Mouse (Mus musculus): ENCODE results near the gene Actl7a. TPM values are rescaled to one million over a fixed set of nuclear protein-coding genes. Genes with fewer than 3 reads are reported as not detected.

Gene Actl7a
- polyA plus RNA-seq (2015; fragmentation: Nextera tagmentation; extraction: Ambion mirVana) = not detected in 2 replicates

DNA sequence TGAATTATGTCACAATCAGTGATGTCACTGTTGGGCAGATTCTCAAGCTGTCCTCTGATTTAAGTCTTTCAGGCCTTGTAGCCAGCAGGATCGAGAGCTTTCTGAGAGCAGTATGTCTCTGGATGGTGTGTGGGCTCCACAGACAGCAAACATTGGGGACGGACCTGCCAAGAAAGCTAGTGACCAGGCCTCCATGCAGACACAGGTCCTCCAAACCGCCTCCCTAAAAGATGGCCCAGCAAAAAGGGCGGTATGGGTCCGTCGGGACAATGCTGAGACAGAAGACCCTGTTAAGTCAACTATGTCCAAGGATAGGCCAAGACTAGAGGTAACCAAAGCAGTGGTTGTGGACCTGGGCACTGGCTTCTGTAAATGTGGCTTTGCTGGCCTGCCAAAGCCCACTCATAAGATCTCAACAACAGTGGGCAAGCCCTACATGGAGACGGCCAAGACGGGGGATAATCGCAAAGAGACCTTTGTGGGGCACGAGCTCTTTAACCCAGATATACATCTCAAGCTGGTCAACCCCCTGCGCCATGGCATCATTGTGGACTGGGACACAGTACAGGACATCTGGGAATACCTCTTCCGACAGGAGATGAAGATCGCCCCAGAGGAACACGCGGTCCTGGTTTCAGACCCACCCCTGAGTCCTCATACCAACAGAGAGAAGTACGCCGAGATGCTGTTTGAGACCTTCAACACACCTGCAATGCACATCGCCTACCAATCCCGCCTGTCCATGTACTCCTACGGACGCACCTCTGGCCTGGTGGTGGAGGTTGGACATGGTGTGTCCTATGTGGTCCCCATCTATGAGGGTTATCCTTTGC, at the start of gene Actl7a:
TSS of gene Actl7a (plus strand) at position 51 of the 833 bp plus-strand sequence.
- Histone ChIP-seq H3K27me3 (replicated peaks) (no peaks in the 10 kb centered on the region), H3K4me2 (replicated peaks) (no peak within 1 kb of the TSS), H3K36me3 (peaks cover 3% of the 10 kb centered on the region; the same call in 1 of the 2 replicates), H3K9ac (no peak within 1 kb of the TSS), H3K4me1 (replicated peaks) (no peaks in the 10 kb centered on the region), H3K27ac (no peak within 1 kb of the TSS), H3K9me3 (no peaks in the 10 kb centered on the region), H3K4me3 (replicated peaks) (no peak within 1 kb of the TSS)
- 96% methylated on average over 21 of the region's 21 CpGs for WGBS
- ATAC-seq = no peak

GRCm38 (mm10) chr4:56696401-56696800, 46.8 kb upstream of the Actl7a start:
- Histone ChIP-seq H3K4me3 (replicated peaks) (no peak overlapping the region), H3K27ac (no peak overlapping the region), H3K4me2 (replicated peaks) (no peak overlapping the region), H3K4me1 (replicated peaks) (no peaks in the 10 kb centered on the region), H3K27me3 (replicated peaks) (no peaks in the 10 kb centered on the region; the same call in 1 of the 2 replicates), H3K9ac (no peak overlapping the region), H3K36me3 (no peaks in the 10 kb centered on the region), H3K9me3 (no peaks in the 10 kb centered on the region)
- ATAC-seq = no peak
- WGBS = 79% methylated on average over 7 of the region's 7 CpGs

GRCm38 (mm10) chr4:56698671-56699070, 44.5 kb upstream of the Actl7a start:
- no peak overlapping the region for H3K27ac ChIP-seq
- H3K4me1 ChIP-seq (replicated peaks) = no peaks in the 10 kb centered on the region
- H3K4me3 ChIP-seq (replicated peaks) = no peak overlapping the region
- no peaks in the 10 kb centered on the region; the same call in 1 of the 2 replicates for H3K27me3 ChIP-seq (replicated peaks)
- 37% methylated on average over 5 of the region's 5 CpGs for WGBS
- H3K4me2 ChIP-seq (replicated peaks) = no peak overlapping the region
- H3K9me3 ChIP-seq = no peaks in the 10 kb centered on the region
- no peaks in the 10 kb centered on the region for H3K36me3 ChIP-seq
- H3K9ac ChIP-seq = no peak overlapping the region
- no peak for ATAC-seq

GRCm38 (mm10) chr4:56702234-56702633, 41.0 kb upstream of the Actl7a start:
- Histone ChIP-seq H3K9me3 (no peaks in the 10 kb centered on the region), H3K9ac (no peak overlapping the region), H3K4me3 (replicated peaks) (no peak overlapping the region), H3K36me3 (no peaks in the 10 kb centered on the region), H3K4me2 (replicated peaks) (no peak overlapping the region), H3K4me1 (replicated peaks) (no peaks in the 10 kb centered on the region), H3K27ac (no peak overlapping the region), H3K27me3 (replicated peaks) (no peaks in the 10 kb centered on the region; the same call in 1 of the 2 replicates)
- WGBS = 39% methylated on average over 10 of the region's 10 CpGs
- ATAC-seq = no peak

DNA sequence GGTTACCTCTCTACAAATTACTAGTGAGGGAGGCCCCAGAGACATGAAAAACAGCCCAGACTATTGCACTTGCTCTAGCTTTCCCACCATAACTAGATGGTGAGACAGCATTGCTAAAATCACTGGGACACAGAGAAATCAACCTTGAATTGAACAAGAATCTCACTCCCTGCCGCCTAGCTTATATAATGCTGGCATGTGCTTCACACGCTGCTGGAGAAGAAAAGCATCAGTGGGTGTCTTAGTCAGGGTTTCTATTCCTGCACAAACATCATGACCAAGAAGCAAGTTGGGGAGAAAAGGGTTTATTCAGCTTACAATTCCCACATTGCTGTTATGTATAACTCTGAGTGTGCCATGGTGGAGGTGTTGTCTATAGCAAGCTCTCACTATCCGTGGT, 30.1 kb upstream of the Actl7a start:
- no peak for ATAC-seq
- Histone ChIP-seq H3K9me3 (no peaks in the 10 kb centered on the region), H3K36me3 (no peaks in the 10 kb centered on the region), H3K9ac (no peak overlapping the region), H3K4me3 (replicated peaks) (no peak overlapping the region), H3K27ac (no peak overlapping the region), H3K27me3 (replicated peaks) (no peaks in the 10 kb centered on the region), H3K4me2 (replicated peaks) (no peak overlapping the region), H3K4me1 (replicated peaks) (no peaks in the 10 kb centered on the region)
- WGBS = 86% methylated on average over 3 of the region's 3 CpGs

DNA sequence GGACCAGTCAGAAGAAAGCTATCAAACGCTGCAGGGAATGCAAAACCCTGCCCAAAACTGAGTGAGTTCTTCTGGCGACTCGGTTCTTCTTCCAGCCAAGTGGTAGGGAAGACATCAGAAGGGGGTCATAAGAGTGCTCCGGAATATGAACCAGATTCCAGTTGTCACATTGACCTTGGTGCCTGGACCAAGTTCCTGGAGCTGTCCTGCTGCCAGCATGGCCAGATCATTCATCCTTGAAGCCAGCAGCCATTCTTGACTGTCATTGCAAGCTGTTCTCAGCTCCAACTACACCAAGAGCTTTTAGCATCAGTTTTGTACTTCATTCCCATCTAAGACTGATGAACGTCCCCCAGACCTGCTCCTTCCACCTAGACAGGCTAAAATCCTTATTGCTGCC, 26.4 kb upstream of the Actl7a start:
- Histone ChIP-seq H3K27ac (no peak overlapping the region), H3K9ac (no peak overlapping the region), H3K36me3 (no peaks in the 10 kb centered on the region), H3K9me3 (no peaks in the 10 kb centered on the region), H3K4me2 (replicated peaks) (no peak overlapping the region), H3K4me1 (replicated peaks) (no peaks in the 10 kb centered on the region), H3K4me3 (replicated peaks) (no peak overlapping the region), H3K27me3 (replicated peaks) (no peaks in the 10 kb centered on the region)
- 59% methylated on average over 5 of the region's 5 CpGs for WGBS
- no peak for ATAC-seq

GRCm38 (mm10) chr4:56717932-56718331, 25.3 kb upstream of the Actl7a start:
- no peak for ATAC-seq
- Histone ChIP-seq H3K4me3 (replicated peaks) (no peak overlapping the region), H3K27me3 (replicated peaks) (no peaks in the 10 kb centered on the region), H3K4me1 (replicated peaks) (no peaks in the 10 kb centered on the region), H3K9me3 (no peaks in the 10 kb centered on the region), H3K36me3 (no peaks in the 10 kb centered on the region), H3K4me2 (replicated peaks) (no peak overlapping the region), H3K27ac (no peak overlapping the region), H3K9ac (no peak overlapping the region)
- 78% methylated on average over 3 of the region's 3 CpGs for WGBS

DNA sequence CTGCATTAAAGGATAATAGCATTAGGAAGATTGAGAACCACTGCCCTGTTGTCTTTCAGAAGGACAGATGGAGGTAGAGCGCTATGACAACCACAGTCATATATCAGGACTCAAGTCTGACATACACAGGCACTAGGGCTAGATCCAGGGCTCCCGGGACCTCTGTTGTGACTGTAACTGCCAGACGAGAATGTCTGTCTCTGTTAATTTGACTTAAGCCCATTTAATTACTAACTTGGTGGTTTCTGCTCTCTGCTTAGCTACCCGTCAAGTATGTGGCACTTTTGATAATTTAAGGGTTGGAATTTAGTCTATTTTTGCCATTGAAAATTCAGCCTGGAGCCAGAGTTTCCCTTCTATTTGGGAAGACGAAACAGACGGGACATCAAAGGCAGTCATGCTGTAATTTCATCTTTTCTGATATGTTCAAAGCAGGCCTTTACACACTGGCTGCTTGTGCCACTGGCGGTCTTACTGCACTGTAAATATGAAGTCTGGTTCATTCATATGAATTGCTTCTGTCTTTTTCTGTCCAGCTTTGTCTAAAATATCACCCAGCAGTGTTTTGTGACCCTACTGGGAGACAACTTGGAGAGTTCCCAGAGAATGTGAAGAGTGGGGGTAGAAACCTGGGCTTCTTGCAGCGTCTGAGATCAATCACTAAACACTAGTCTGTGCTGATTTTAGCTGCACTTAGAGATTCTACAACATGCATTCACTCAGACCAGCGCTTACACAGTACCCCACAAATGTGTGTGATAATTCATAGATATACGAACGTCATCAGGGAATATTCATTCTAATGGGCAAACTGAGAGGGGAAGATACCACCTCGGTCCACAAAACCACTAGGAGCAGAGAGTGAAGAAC, 24.4 kb upstream of the Actl7a start:
- WGBS = 62% methylated on average over 12 of the region's 12 CpGs
- ATAC-seq = no peak

GRCm38 (mm10) chr4:56719456-56719855, 23.8 kb upstream of the Actl7a start:
- WGBS = 71% methylated on average over 9 of the region's 9 CpGs
- H3K36me3 ChIP-seq = no peaks in the 10 kb centered on the region
- no peak overlapping the region for H3K27ac ChIP-seq
- no peaks in the 10 kb centered on the region for H3K9me3 ChIP-seq
- no peaks in the 10 kb centered on the region for H3K4me1 ChIP-seq (replicated peaks)
- H3K4me2 ChIP-seq (replicated peaks) = no peak overlapping the region
- no peak for ATAC-seq
- H3K27me3 ChIP-seq (replicated peaks) = no peaks in the 10 kb centered on the region
- no peak overlapping the region for H3K4me3 ChIP-seq (replicated peaks)
- no peak overlapping the region for H3K9ac ChIP-seq

More for the DNA sequence above, 24.4 kb upstream of the Actl7a start:
- no peak overlapping the region for H3K9ac ChIP-seq
- H3K9me3 ChIP-seq = no peaks in the 10 kb centered on the region
- no peak overlapping the region for H3K4me3 ChIP-seq (replicated peaks)
- H3K27me3 ChIP-seq (replicated peaks) = no peaks in the 10 kb centered on the region
- H3K4me1 ChIP-seq (replicated peaks) = no peaks in the 10 kb centered on the region
- no peak overlapping the region for H3K27ac ChIP-seq
- H3K36me3 ChIP-seq = no peaks in the 10 kb centered on the region
- no peak overlapping the region for H3K4me2 ChIP-seq (replicated peaks)

DNA sequence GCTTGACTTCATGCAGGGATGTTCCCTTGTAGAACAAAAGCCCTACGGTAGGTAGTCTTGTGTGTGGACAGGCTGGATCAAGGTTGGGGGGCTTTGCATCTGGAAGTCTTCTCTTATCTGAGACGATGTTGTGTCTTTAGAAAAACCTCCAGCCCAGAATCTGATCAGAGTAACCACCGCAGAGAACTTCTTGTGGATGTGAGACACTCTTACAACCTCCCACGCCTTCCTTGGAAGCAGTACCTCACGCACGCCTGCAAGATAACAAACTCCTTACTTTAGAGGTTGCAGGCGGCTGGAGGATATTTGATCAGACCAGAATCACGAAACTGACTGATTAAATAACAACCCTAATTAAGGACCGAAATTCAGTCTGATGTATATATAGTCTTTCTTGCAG, 22.8 kb upstream of the Actl7a start:
- 74% methylated on average over 9 of the region's 9 CpGs for WGBS
- no peaks in the 10 kb centered on the region for H3K36me3 ChIP-seq
- H3K27me3 ChIP-seq (replicated peaks) = no peaks in the 10 kb centered on the region
- no peak overlapping the region for H3K9ac ChIP-seq
- H3K4me2 ChIP-seq (replicated peaks) = no peak overlapping the region
- no peak overlapping the region for H3K27ac ChIP-seq
- no peaks in the 10 kb centered on the region for H3K9me3 ChIP-seq
- no peak overlapping the region for H3K4me3 ChIP-seq (replicated peaks)
- no peak for ATAC-seq
- no peaks in the 10 kb centered on the region for H3K4me1 ChIP-seq (replicated peaks)

DNA sequence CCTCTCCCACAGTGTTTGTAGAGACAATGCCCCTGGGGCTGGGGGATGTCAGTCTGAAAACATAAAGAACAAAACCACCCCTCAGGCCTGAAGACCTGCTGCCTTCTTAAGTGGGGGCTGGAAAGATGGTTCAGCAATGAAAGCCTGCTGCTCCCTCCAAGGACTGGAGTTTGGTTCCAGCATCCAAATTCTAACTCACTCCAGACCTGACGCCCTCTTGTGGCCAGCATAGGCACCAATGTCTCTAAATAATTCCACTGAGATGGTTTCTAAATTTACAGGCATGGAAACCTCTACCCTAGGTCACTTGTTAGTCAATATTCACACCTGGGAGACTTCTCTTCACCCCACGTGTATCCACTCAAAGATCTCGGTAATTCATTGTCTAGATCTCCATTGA, 21.7 kb upstream of the Actl7a start:
- Histone ChIP-seq H3K4me1 (replicated peaks) (no peaks in the 10 kb centered on the region), H3K9ac (no peak overlapping the region), H3K27me3 (replicated peaks) (no peaks in the 10 kb centered on the region), H3K9me3 (no peaks in the 10 kb centered on the region), H3K4me3 (replicated peaks) (no peak overlapping the region), H3K4me2 (replicated peaks) (no peak overlapping the region), H3K36me3 (no peaks in the 10 kb centered on the region), H3K27ac (no peak overlapping the region)
- WGBS = 36% methylated on average over 3 of the region's 3 CpGs
- no peak for ATAC-seq

DNA sequence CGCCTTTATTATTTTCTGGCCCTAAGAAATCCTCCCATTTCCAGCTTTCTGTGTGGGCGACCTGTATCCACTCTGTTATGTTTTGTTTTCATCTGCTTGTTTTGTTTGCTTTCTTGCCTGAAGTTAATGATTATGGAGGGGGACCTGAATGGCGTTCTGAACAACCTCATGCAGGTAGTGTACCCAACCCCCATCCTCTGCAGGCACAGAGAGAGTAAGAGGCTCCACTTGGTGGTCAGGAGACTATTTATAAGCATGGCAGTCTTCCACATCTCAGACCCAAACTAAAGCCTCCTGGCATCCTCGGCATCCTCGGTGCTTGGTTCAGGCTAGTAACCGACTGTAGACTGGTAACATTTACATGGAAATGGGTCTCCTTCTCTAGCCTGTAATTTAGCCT, 20.9 kb upstream of the Actl7a start:
- H3K27ac ChIP-seq = no peak overlapping the region
- no peak overlapping the region for H3K4me3 ChIP-seq (replicated peaks)
- no peak overlapping the region for H3K9ac ChIP-seq
- no peaks in the 10 kb centered on the region for H3K36me3 ChIP-seq
- H3K4me2 ChIP-seq (replicated peaks) = no peak overlapping the region
- H3K9me3 ChIP-seq = no peaks in the 10 kb centered on the region
- 61% methylated on average over 6 of the region's 6 CpGs for WGBS
- no peak for ATAC-seq
- H3K27me3 ChIP-seq (replicated peaks) = no peaks in the 10 kb centered on the region
- no peaks in the 10 kb centered on the region for H3K4me1 ChIP-seq (replicated peaks)
